Mouse (Mus musculus) right cerebral cortex, adult 18-20 months (tissue): ENCODE data around the gene Polr2l.
"Not testable (repeated sequence)": the region's sequence is repeated elsewhere in the genome, so short reads cannot be mapped to it uniquely, and the experiment has no call there.

Source experiments
- DNase-seq: peaks from one replicate; pipeline ENCODE4 v3.0.0; 2022; ENCODE audit warnings: mixed read lengths

The Polr2l gene

GRCm38 (mm10) chr7:141447110-141447991 is 27.6 kb downstream of the Polr2l start, which contains the start of gene Rplp2:
TSS of gene Rplp2 (plus strand) at chr7:141447370.
- peak; percentile 96 for DNase-seq

- not testable (repeated sequence) for DNase-seq
These were observed 28.6 kb downstream of the Polr2l start for GRCm38 (mm10) chr7:141446374-141446773.

- DNase-seq, result no peak
These were observed 31.1 kb downstream of the Polr2l start, which contains the start of gene Pidd1 for GRCm38 (mm10) chr7:141443828-141444237. TSS of gene Pidd1 (minus strand) at chr7:141444025.

GRCm38 (mm10) chr7:141443081-141443821 is 31.7 kb downstream of the Polr2l start:
- DNase-seq, result no peak

DNA sequence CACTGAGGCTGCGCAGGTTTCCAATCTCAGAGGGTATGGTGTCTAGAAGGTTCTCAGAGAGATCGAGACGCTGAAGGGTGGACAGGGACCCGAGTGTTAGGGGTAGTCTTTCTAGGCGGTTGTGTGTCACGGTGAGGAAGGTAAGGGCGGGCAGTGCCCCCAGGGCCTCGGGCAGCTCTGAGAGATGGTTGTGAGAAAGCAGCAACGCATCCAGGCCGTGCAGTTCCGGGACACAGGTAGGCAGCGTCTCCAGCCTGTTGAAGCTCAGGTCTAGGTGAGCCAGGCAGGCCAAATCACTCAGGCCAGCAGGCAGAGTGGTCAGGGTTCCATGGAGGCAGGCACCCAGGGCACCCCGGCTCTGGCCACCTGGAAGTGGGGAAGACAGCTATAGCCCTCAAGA is 32.7 kb downstream of the Polr2l start:
- DNase-seq, result no peak

- no peak for DNase-seq
These were observed 33.5 kb downstream of the Polr2l start for GRCm38 (mm10) chr7:141441460-141441859.

DNA sequence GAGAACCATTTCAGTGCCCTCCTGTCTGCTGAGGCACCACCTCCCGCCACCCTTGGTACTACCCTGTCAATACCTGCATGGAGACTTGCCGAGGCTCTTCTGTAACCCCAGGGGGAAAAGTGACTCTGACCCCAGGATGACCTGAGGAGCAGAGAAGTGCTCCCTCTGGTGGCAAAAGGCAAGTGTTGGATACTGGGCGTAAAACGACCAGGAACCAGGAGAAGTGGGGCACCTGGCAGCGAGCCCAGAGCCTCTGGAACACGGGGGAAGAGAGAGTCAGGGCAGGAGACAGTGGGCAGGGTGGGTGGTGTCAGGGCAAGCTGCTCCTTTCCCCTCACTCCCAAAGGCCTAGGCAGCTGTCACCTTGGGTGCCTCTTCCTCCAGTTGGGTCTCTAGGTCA is 34.3 kb downstream of the Polr2l start:
- DNase-seq, result peak; percentile 60

GRCm38 (mm10) chr7:141439811-141440210 is 35.1 kb downstream of the Polr2l start:
- DNase-seq, result no peak

DNA sequence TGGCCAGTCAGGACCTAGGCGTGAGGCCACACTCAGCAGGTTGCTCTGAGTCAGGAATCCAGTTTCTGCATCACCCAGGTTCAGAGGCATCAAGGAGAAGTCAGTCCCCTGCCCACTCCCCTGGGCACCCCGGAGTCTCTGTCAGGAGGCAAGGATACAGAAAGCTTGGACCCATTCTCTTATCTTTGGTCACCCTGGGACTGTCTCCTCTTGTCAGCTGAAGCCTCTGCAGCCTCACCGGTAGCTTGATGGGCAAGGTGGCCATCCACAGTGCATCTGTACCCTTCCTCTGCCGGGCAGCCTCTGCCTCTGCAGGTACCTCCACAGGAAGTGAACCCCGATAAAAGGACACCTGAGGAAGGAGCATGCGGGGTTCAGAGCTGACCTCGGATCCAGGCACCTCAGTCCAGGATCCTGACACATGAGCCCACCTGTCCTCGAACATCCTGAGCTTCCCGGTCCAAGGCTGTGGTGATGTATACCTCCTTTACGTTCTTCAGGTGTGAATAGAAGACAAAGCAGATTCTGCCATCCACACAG is 35.7 kb downstream of the Polr2l start:
- no peak for DNase-seq

DNA sequence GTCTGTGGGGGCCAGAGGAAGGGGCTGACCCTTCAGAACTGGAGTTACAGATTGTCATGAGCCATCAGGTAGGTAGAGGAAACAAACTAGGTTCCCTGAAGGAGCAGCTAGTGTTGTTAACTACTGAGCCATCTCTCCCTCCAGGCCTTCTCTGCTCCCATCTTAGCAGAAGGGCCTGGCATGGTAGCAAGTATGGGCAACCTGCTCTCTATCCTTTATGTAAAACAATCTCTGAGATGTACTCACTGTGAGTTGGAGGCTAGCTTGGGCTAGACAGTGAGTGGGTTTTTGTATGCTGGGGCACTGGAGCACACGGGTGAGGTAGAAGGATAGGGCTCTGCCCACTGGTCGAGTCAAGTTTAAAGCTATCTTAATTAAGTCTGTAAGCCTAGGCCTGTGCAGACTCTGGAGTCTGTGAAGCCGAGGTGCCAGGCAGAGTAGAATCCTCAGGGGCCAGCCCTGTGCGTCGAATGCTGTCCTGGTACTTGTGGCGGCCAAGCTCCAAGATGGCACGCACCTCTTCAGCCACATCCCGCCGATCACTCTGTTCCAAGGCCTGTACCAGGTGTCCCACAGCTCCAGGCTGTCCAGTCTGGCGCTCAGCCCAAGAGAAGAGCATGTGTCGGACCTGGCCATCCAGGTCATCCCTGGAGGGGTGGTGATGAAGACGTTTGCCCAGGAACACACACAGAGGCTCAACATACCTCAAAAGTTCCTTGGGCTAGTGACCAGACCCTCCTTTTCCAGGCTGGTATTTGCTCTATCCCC is 36.5 kb downstream of the Polr2l start:
- no peak for DNase-seq

GRCm38 (mm10) chr7:141437178-141438120 is 37.5 kb downstream of the Polr2l start, which contains the start of gene Slc25a22:
TSS of gene Slc25a22 (minus strand) at chr7:141437892.
- DNase-seq, result peak; percentile 86

DNA sequence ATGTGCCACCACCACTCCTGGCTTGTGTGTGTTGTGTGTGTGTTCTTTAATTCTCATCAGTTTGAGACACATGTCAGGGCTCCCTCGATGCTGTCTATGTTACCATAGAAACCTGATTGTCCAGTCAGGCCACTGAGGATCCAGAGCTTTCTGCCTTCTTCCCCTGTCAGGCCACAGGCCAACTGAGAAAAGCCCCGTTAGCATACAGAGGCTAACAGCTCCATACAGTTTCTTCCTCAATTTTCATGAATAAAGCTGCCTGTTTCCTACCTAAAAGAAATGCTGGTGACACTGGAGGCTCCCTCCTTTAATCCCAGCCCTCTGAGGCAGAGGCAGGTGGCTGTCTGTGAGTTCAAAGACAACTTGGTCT is 38.4 kb downstream of the Polr2l start:
- DNase-seq, result no peak

GRCm38 (mm10) chr7:141435856-141436522 is 38.9 kb downstream of the Polr2l start:
- no peak for DNase-seq

DNA sequence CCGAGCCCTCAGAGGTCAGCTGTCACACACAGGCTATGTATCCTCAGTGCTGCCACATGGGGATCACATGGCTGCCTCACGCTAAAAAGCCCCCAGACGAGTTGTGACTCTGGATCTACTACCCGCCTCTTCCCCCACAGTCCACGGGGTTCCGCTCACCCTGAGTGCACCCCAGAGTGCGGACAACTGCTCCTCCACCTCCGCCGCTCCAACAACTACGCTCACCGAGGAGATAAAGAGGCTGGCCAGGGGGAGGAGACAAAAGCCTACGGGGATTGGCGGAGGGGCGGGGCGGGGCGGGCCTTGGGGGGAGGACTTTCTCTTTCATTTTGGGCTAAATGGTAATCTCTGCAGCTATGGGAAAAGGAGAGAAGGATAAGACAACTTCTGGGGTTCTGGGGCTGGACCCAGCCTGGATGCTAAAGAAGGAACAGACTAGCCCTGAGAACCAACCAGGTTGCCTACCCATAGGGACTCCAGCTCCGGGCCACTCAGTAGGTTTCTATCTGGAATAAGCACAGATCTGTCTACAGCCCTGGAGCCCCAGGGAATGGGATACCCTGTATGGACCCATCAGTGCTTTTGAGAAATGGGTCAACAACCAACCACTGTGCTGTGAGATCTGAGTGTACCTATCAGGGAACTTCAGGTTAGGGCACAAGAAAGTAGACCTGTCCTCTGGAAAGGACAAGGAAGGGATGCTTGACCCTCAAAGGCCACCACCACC is 39.6 kb downstream of the Polr2l start:
- DNase-seq, result peak; percentile 71

DNA sequence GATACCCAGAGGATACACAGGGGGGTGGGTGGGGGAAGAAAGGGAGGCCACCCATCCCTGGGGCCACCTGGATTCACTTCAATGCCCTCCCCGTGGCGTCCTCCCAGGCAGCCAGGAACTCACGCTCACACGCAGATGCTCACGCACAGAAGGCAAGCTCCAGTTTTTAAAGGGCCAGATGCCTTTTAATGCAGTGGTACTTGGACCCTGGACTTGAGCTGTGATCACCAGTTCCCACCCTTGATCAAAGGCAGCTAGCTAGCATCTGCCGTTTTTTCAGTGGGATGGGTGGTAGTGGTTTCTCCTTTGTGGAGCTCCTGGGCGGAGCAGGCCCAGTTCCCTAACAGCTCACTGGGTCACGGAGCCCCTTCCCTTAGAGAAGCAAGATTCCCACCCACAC is 40.5 kb downstream of the Polr2l start:
- peak; percentile 77 for DNase-seq

GRCm38 (mm10) chr7:141433517-141434400 is 41.2 kb downstream of the Polr2l start:
- no peak for DNase-seq

DNA sequence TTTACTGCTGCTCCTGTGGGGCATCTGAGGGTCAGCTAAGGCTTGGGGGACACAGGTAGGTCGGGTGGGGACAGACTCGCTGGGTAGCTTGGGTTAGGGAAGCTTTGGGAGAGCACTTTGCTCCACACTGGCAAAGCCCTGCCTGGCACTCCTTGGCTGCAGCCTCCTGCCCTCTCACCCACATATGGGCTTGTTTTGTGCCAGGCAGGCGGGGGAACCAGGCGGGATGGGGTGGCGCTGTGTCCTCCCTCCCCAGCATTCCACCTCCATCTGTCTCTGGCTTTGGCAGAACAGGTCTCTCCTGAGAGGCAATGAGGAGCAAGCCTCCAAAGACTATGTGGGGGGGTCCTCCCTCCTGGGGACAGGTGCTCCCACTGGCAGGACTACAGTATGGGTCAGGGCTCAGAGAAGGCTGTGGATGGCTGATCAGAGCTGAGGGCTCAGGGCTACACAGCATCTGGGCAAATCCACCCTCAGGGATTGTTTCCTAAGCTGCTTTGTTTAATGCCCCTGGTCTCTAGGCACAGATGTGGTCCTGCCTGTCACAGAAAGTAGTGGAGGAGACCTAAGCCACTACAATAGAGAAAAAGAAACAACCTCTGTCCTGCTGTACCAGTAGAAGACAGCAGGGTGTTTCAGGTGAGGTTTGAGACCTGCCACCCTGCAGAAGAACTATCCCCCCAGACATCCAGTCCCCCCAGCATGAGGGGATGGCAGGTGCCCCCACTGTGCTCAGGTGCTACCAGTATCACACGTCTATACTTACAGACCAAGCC is 42.0 kb downstream of the Polr2l start:
- DNase-seq, result no peak

DNA sequence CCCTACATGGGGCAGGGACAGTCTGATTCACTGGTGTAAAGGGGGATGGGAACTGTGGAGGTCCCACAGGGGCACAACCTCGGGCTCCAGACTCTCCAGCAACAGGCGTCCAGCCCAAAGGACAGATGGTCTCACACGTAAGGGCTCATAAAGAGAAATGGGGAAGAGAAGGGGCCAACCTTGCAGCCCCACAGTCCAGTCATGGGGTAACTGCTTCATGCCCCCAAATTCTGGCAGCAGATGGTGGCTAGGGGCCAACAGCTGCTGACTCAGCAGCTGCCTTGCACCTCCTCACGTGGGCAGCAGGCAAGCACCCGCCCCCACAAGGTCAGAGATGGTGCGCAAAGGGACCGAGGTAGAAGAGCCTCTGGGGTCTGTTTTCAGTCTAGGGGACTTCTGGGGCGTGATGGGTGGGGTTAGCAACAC is 42.7 kb downstream of the Polr2l start:
- no peak for DNase-seq
